Comparison of ENCODE assay signal across 8 mouse cellular contexts in the genomic region with DNA sequence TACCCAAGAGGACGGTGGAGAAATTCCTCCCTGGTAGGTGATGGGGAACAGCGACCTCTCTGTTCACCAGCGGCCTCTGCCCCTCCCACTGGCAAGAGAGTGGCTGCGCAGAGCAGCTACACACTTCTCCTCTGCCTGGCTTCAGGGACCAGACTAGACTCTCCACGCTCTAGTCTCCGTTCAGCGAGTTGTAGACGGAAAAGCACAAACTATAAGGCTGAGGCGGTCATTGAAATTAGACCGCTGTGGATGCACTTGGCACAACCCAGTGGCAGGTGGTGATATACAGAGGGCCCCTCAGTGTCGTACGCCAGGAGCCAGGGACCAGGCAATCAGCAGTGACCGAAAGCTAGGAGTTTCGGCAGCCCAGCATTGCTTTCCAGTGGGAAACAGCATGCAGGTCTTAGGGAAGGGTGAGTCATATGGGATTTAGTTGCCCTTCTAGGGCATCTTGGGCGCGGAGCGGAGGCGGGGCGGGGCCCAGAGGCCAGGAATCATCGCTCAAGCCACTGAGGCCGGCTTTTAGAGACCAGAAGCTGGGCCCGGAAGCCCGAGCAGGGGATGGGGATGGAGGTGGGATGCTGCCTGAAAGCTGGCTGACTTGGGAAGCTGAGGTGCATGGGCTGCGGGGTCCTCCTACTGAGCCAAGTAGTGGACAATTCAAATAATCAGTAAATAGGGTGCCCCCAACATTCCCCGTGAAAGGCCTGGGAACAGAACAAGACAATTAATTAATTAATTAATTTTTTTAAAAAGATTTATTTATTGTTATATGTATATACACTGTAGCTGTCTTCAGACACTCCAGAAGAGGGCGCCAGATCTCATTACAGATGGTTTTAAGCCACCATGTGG. TPM values are rescaled to one million over a fixed set of nuclear protein-coding genes. Genes with fewer than 3 reads are reported as not detected.
DNase-seq lines count a peak whose midpoint lies in the region; ATAC-seq and TF ChIP-seq lines count a peak whose summit lies in the region.

No protein-coding gene starts in this region.

- H3K4me3 ChIP-seq in hindbrain, embryonic 14.5 days (replicated peaks; ENCODE audit: low read length): peak overlapping the region; percentile 32
- H3K4me3 ChIP-seq in liver, embryonic 12.5 days: peak overlapping the region; percentile 55

- no peaks in the 10 kb centered on the region for H3K4me1 ChIP-seq in hindbrain, embryonic 14.5 days (replicated peaks; ENCODE audit: control insufficient read depth, insufficient read depth, low read length)
- H3K4me1 ChIP-seq in liver, embryonic 12.5 days: peaks cover 9% of the 10 kb centered on the region

- H3K27ac ChIP-seq in hindbrain, embryonic 14.5 days: no peak overlapping the region; the same call in 1 of the 2 replicates
- no peak overlapping the region for H3K27ac ChIP-seq in liver, embryonic 12.5 days

- DNase-seq in heart, adult 18-20 months: peak; percentile 51 to 59
- DNase-seq in heart, postnatal 25 days (ENCODE audit: low spot score): no peak
- DNase-seq in brain, embryonic 14.5 days (ENCODE audit: low read depth): peak; percentile 75
- DNase-seq in hindbrain, embryonic 14.5 days (ENCODE audit: low spot score): peak; percentile 59
- peak; percentile 17 for DNase-seq in naive thymus-derived CD4-positive, alpha-beta T cell, adult 2 months (ENCODE audit: low read depth)
- DNase-seq in spleen, postnatal 14 days (ENCODE audit: low spot score in 2 of 2): no peak

- TF ChIP-seq CTCF in brain, embryonic 14.5 days (IDR thresholded peaks at IDR 0.05; ENCODE audit: borderline replicate concordance, extremely low read depth, insufficient read depth, insufficient read length): peak; percentile 46; the same call in 1 of the 2 replicates

- no peaks in the 10 kb centered on the region for H3K36me3 ChIP-seq in hindbrain, embryonic 14.5 days (replicated peaks; ENCODE audit: control insufficient read depth, insufficient read depth)
- H3K36me3 ChIP-seq in liver, embryonic 12.5 days: no peaks in the 10 kb centered on the region

- 3% methylated on average over 26 of the region's 26 CpGs for WGBS in hindbrain, embryonic 14.5 days
- 5% methylated on average over 26 of the region's 26 CpGs for WGBS in liver, embryonic 12.5 days (ENCODE audit: insufficient replicate concordance)

- intact Hi-C loops in heart, postnatal 25 days (cut with DNase I): no loop called here

- peak overlapping the region; percentile 46 for H3K9ac ChIP-seq in hindbrain, embryonic 14.5 days
- H3K9ac ChIP-seq in liver, embryonic 12.5 days: peak overlapping the region; percentile 56

- H3K27me3 ChIP-seq in hindbrain, embryonic 14.5 days (ENCODE audit: control insufficient read depth, insufficient read depth, low read length): no peaks in the 10 kb centered on the region
- no peaks in the 10 kb centered on the region for H3K27me3 ChIP-seq in liver, embryonic 12.5 days (replicated peaks)

- no peak for TF ChIP-seq POLR2A in brain, embryonic 14.5 days (IDR thresholded peaks at IDR 0.05; ENCODE audit: borderline replicate concordance, extremely low read depth, insufficient read depth, insufficient read length, poor library complexity, severe bottlenecking)

- peak overlapping the region; percentile 53 for H3K4me2 ChIP-seq in hindbrain, embryonic 14.5 days (replicated peaks)
- peak overlapping the region; percentile 72 for H3K4me2 ChIP-seq in liver, embryonic 12.5 days

- peak; percentile 62; the same call in 1 of the 2 replicates for ATAC-seq in erythroid progenitor cell, adult 5-6 weeks (replicated peaks; ENCODE audit: low FRiP score, poor library complexity, severe bottlenecking)
- ATAC-seq in hindbrain, embryonic 14.5 days (ENCODE audit: low FRiP score): peak; percentile 90
- ATAC-seq in liver, embryonic 12.5 days: peak; percentile 77

- no peaks in the 10 kb centered on the region for H3K9me3 ChIP-seq in hindbrain, embryonic 14.5 days (ENCODE audit: control insufficient read depth, low read length)
- H3K9me3 ChIP-seq in liver, embryonic 12.5 days (replicated peaks): no peaks in the 10 kb centered on the region

RNA-seq across cellular contexts. Expression of a gene that starts 6.9 kb away (rescaled TPM):
- 10 to 100 TPM; 17.0 to 21.9 TPM for total RNA-seq in heart, adult 18-20 months (2021)
- total RNA-seq in heart, postnatal 25 days (2021): 10 to 100 TPM; 21.5 to 32.5 TPM
- 0.59 and 1.2 TPM in 2 replicates for polyA plus RNA-seq in brain, embryonic 14.5 days (2012; rRNA removed)
- not detected in 2 replicates for total RNA-seq in erythroid progenitor cell, adult 5-6 weeks (2015; ENCODE audit: low replicate concordance)
- total RNA-seq in erythroid progenitor cell, adult 5-6 weeks (2017; ENCODE audit: low replicate concordance): not detected in 2 replicates
- polyA plus RNA-seq in hindbrain, embryonic 14.5 days (2014; fragmentation: Nextera tagmentation; extraction: Ambion mirVana): 1.2 and 1.3 TPM in 2 replicates
- polyA plus RNA-seq in liver, embryonic 12.5 days (2016; fragmentation: Nextera tagmentation; extraction: Ambion mirVana): 0.13 and 0.28 TPM in 2 replicates

RNA-seq across cellular contexts. Expression of a gene that starts 20.5 kb away (rescaled TPM):
- 10 to 100 TPM; 70.2 to 74.5 TPM for total RNA-seq in heart, adult 18-20 months (2021)
- total RNA-seq in heart, postnatal 25 days (2021): 10 to 100 TPM; 66.1 to 70.3 TPM
- polyA plus RNA-seq in brain, embryonic 14.5 days (2012; rRNA removed): 102 and 121 TPM in 2 replicates
- 39.3 and 75.5 TPM in 2 replicates for total RNA-seq in erythroid progenitor cell, adult 5-6 weeks (2015; ENCODE audit: low replicate concordance)
- total RNA-seq in erythroid progenitor cell, adult 5-6 weeks (2017; ENCODE audit: low replicate concordance): 14.8 and 16.6 TPM in 2 replicates
- polyA plus RNA-seq in hindbrain, embryonic 14.5 days (2014; fragmentation: Nextera tagmentation; extraction: Ambion mirVana): 107 and 118 TPM in 2 replicates
- 69.7 and 74.0 TPM in 2 replicates for polyA plus RNA-seq in liver, embryonic 12.5 days (2016; fragmentation: Nextera tagmentation; extraction: Ambion mirVana)

RNA-seq across cellular contexts. Expression of a gene that starts 20.6 kb away (rescaled TPM):
- 10 to 100 TPM; 27.0 to 31.7 TPM for total RNA-seq in heart, adult 18-20 months (2021)
- total RNA-seq in heart, postnatal 25 days (2021): 10 to 100 TPM; 22.6 to 23.2 TPM
- 137 and 178 TPM in 2 replicates for polyA plus RNA-seq in brain, embryonic 14.5 days (2012; rRNA removed)
- 16.6 and 28.9 TPM in 2 replicates for total RNA-seq in erythroid progenitor cell, adult 5-6 weeks (2015; ENCODE audit: low replicate concordance)
- 8.3 and 13.2 TPM in 2 replicates for total RNA-seq in erythroid progenitor cell, adult 5-6 weeks (2017; ENCODE audit: low replicate concordance)
- polyA plus RNA-seq in hindbrain, embryonic 14.5 days (2014; fragmentation: Nextera tagmentation; extraction: Ambion mirVana): 165 and 171 TPM in 2 replicates
- 144 and 147 TPM in 2 replicates for polyA plus RNA-seq in liver, embryonic 12.5 days (2016; fragmentation: Nextera tagmentation; extraction: Ambion mirVana)

RNA-seq across cellular contexts. Expression of a gene that starts 26.5 kb away (rescaled TPM):
- 10 to 100 TPM; 20.5 to 25.8 TPM for total RNA-seq in heart, adult 18-20 months (2021)
- total RNA-seq in heart, postnatal 25 days (2021): 10 to 100 TPM; 21.1 to 23.6 TPM
- 131 and 177 TPM in 2 replicates for polyA plus RNA-seq in brain, embryonic 14.5 days (2012; rRNA removed)
- 34.4 and 37.8 TPM in 2 replicates for total RNA-seq in erythroid progenitor cell, adult 5-6 weeks (2015; ENCODE audit: low replicate concordance)
- total RNA-seq in erythroid progenitor cell, adult 5-6 weeks (2017; ENCODE audit: low replicate concordance): 23.5 and 28.2 TPM in 2 replicates
- 93.1 and 100.0 TPM in 2 replicates for polyA plus RNA-seq in hindbrain, embryonic 14.5 days (2014; fragmentation: Nextera tagmentation; extraction: Ambion mirVana)
- 26.1 and 30.6 TPM in 2 replicates for polyA plus RNA-seq in liver, embryonic 12.5 days (2016; fragmentation: Nextera tagmentation; extraction: Ambion mirVana)

RNA-seq across cellular contexts. Expression of a gene that starts 26.7 kb away (rescaled TPM):
- 10 to 100 TPM; 11.4 to 14.8 TPM for total RNA-seq in heart, adult 18-20 months (2021)
- 10 to 100 TPM; 12.2 to 13.5 TPM for total RNA-seq in heart, postnatal 25 days (2021)
- 21.0 and 21.4 TPM in 2 replicates for polyA plus RNA-seq in brain, embryonic 14.5 days (2012; rRNA removed)
- total RNA-seq in erythroid progenitor cell, adult 5-6 weeks (2015; ENCODE audit: low replicate concordance): 256 and 266 TPM in 2 replicates
- 218 and 252 TPM in 2 replicates for total RNA-seq in erythroid progenitor cell, adult 5-6 weeks (2017; ENCODE audit: low replicate concordance)
- 23.2 and 23.9 TPM in 2 replicates for polyA plus RNA-seq in hindbrain, embryonic 14.5 days (2014; fragmentation: Nextera tagmentation; extraction: Ambion mirVana)
- polyA plus RNA-seq in liver, embryonic 12.5 days (2016; fragmentation: Nextera tagmentation; extraction: Ambion mirVana): 75.0 and 76.1 TPM in 2 replicates

Comparison
In these comparisons a context has a peak if more than half of its experiments do, and no peak if none do; other contexts are left out.
1. DNase-seq: peak in heart, adult 18-20 months (2 of 2), brain, embryonic 14.5 days (single experiment), hindbrain, embryonic 14.5 days (single experiment) and naive thymus-derived CD4-positive, alpha-beta T cell, adult 2 months (single experiment); none in heart, postnatal 25 days (single experiment) and spleen, postnatal 14 days (0 of 2).
2. RNA of a gene that starts 6.9 kb away (total RNA-seq): 21.5 to 32.5 TPM in heart, postnatal 25 days and 17.0 to 21.9 TPM in heart, adult 18-20 months; not detected in erythroid progenitor cell, adult 5-6 weeks; every median in the first group is over 10 times any median in the second.
3. Peak in every context shown above with its lines, with median percentiles within 50 percentile points of each other: ATAC-seq.